Mouse (Mus musculus) hindbrain, embryonic 16.5 days (tissue): ENCODE measurements around the gene Glmp. TPM values are rescaled to one million over a fixed set of nuclear protein-coding genes. Genes with fewer than 3 reads are reported as not detected.
"Not testable (repeated sequence)": the region's sequence is repeated elsewhere in the genome, so short reads cannot be mapped to it uniquely, and the experiment has no call there.

Experiments
- ATAC-seq: fragments of 200-750 bp; cut with Nextera tagmentation; 2 replicates; pipeline ENCODE4 v1.8.0; 2017; ENCODE audit warnings: moderate TSS enrichment, moderate library complexity
- H3K27ac ChIP-seq: fragments of 300-500 bp; sonication (generic); 2 replicates; pipeline ENCODE4 v1.5.1; 2014; ENCODE audit warnings: low read depth, mild to moderate bottlenecking, control low read depth, low read length, moderate library complexity
- H3K27me3 ChIP-seq: fragments of 300-500 bp; sonication (generic); replicated peaks from 2 replicates; pipeline ENCODE4 v1.6.1; 2014; ENCODE audit warnings: low read length; ENCODE audit not compliant: control insufficient read depth, insufficient read depth
- H3K36me3 ChIP-seq: fragments of 300-500 bp; sonication (generic); 2 replicates; pipeline ENCODE4 v1.6.1; 2014; ENCODE audit warnings: mild to moderate bottlenecking, low read length, moderate library complexity, mixed read lengths; ENCODE audit not compliant: control insufficient read depth, insufficient read depth
- H3K4me1 ChIP-seq: fragments of 300-500 bp; sonication (generic); 2 replicates; pipeline ENCODE4 v1.6.1; 2014; ENCODE audit warnings: low read depth, low read length; ENCODE audit not compliant: control insufficient read depth, insufficient read depth
- H3K4me2 ChIP-seq: fragments of 300-500 bp; sonication (generic); 2 replicates; pipeline ENCODE4 v1.6.1; 2014; ENCODE audit warnings: mild to moderate bottlenecking, low read length, control low read depth, moderate library complexity
- H3K4me3 ChIP-seq: fragments of 300-500 bp; sonication (generic); 2 replicates; pipeline ENCODE4 v1.5.1; 2014; ENCODE audit warnings: mild to moderate bottlenecking, low read length, control low read depth, moderate library complexity
- H3K9ac ChIP-seq: fragments of 300-500 bp; sonication (generic); 2 replicates; pipeline ENCODE4 v1.6.1; 2014; ENCODE audit warnings: low read depth, mild to moderate bottlenecking, control low read depth, low read length, moderate library complexity
- H3K9me3 ChIP-seq: fragments of 300-500 bp; sonication (generic); 2 replicates; pipeline ENCODE4 v1.6.1; 2014; ENCODE audit warnings: mild to moderate bottlenecking, low read length, moderate library complexity; ENCODE audit not compliant: control insufficient read depth
- WGBS: fragments of 180-500 bp; shearing (Covaris S2); extraction: QIAGEN DNeasy Blood & Tissue Kit; methylation state at CpG from one replicate; pipeline ENCODE4 v1.1.7; 2014; 5-methylcytosine and 5-hydroxymethylcytosine counted together
- polyA plus RNA-seq: library from polyadenylated mRNA; unstranded; fragments of >200 nt; fragmentation: Nextera tagmentation; extraction: Ambion mirVana; gene quantifications from 2 replicates; pipeline ENCODE4 v1.2.1, GENCODE M21; 2015

Gene Glmp
- polyA plus RNA-seq, 1 experiment from 2014 or later, result 127 TPM

- H3K4me1 ChIP-seq, H3K9me3 ChIP-seq, H3K27me3 ChIP-seq, H3K4me2 ChIP-seq, H3K36me3 ChIP-seq, H3K27ac ChIP-seq, ATAC-seq, H3K4me3 ChIP-seq, H3K9ac ChIP-seq: not testable (repeated sequence)
- 77% methylated on average over 8 of the region's 10 CpGs for WGBS
Measured at GRCm38 (mm10) chr3:88288133-88288713, 36.6 kb upstream of the Glmp start.

- 41% methylated on average over 4 of the region's 4 CpGs for WGBS
- no peak for ATAC-seq
- Histone ChIP-seq H3K36me3 (no peaks in the 10 kb centered on the region), H3K4me3 (no peak overlapping the region), H3K9me3 (no peaks in the 10 kb centered on the region), H3K4me2 (no peak overlapping the region), H3K27me3 (no peaks in the 10 kb centered on the region), H3K4me1 (peaks cover 5% of the 10 kb centered on the region), H3K27ac (no peak overlapping the region), H3K9ac (no peak overlapping the region)
Measured at GRCm38 (mm10) chr3:88291970-88292369, 32.9 kb upstream of the Glmp start.

GRCm38 (mm10) chr3:88295272-88295671, 29.6 kb upstream of the Glmp start:
- peaks cover 17% of the 10 kb centered on the region for H3K4me1 ChIP-seq
- H3K27me3 ChIP-seq, ATAC-seq, H3K9ac ChIP-seq, H3K4me3 ChIP-seq, H3K9me3 ChIP-seq, H3K36me3 ChIP-seq, H3K27ac ChIP-seq, H3K4me2 ChIP-seq: not testable (repeated sequence)
- 75% methylated on average over 1 of the region's 1 CpGs for WGBS

- no peaks in the 10 kb centered on the region for H3K27me3 ChIP-seq
- no peaks in the 10 kb centered on the region for H3K9me3 ChIP-seq
- peak overlapping the region; percentile 93 for H3K27ac ChIP-seq
- H3K36me3 ChIP-seq, result peaks cover 13% of the 10 kb centered on the region
- peak overlapping the region; percentile 82 for H3K4me3 ChIP-seq
- H3K4me2 ChIP-seq, result peak overlapping the region; percentile 79
- 1% methylated on average over 12 of the region's 12 CpGs for WGBS
- ATAC-seq, result peak; percentile 5; the same call in 1 of the 2 replicates
- peaks cover 17% of the 10 kb centered on the region for H3K4me1 ChIP-seq
- peak overlapping the region; percentile 66 for H3K9ac ChIP-seq
Measured at GRCm38 (mm10) chr3:88296110-88296560, 28.7 kb upstream of the Glmp start.

GRCm38 (mm10) chr3:88296561-88297318, 28.1 kb upstream of the Glmp start, which contains the start of the genes Tsacc and Cct3:
Tsacc (minus strand) TSS chr3:88296999.
Cct3 (plus strand) TSS chr3:88297116.
- H3K27me3 ChIP-seq, result no peaks in the 10 kb centered on the region
- peaks cover 17% of the 10 kb centered on the region for H3K4me1 ChIP-seq
- WGBS, result under 1% methylated on average over 44 of the region's 44 CpGs
- H3K4me2 ChIP-seq, result peak within 1 kb of the TSS; percentile 79
- H3K9me3 ChIP-seq, result no peaks in the 10 kb centered on the region
- peaks cover 19% of the 10 kb centered on the region for H3K36me3 ChIP-seq
- H3K27ac ChIP-seq, result peak within 1 kb of the TSS; percentile 93
- H3K9ac ChIP-seq, result peak within 1 kb of the TSS; percentile 88
- peak within 1 kb of the TSS; percentile 82 for H3K4me3 ChIP-seq
- ATAC-seq, result peak; percentile 100

- Histone ChIP-seq H3K4me3 (peak overlapping the region; percentile 82), H3K4me2 (peak overlapping the region; percentile 75), H3K27ac (peak overlapping the region; percentile 93), H3K4me1 (peaks cover 17% of the 10 kb centered on the region), H3K9me3 (no peaks in the 10 kb centered on the region), H3K36me3 (peaks cover 23% of the 10 kb centered on the region), H3K27me3 (no peaks in the 10 kb centered on the region), H3K9ac (peak overlapping the region; percentile 88)
- WGBS, result under 1% methylated on average over 30 of the region's 30 CpGs
- no peak for ATAC-seq
Measured at GRCm38 (mm10) chr3:88297321-88297851, 27.4 kb upstream of the Glmp start.

- H3K4me1 ChIP-seq, result peaks cover 17% of the 10 kb centered on the region
- no peaks in the 10 kb centered on the region for H3K9me3 ChIP-seq
- no peak overlapping the region for H3K27ac ChIP-seq
- no peaks in the 10 kb centered on the region for H3K27me3 ChIP-seq
- H3K4me3 ChIP-seq, result no peak overlapping the region
- 79% methylated on average over 1 of the region's 1 CpGs for WGBS
- no peak overlapping the region for H3K4me2 ChIP-seq
- H3K36me3 ChIP-seq, result peaks cover 34% of the 10 kb centered on the region
- H3K9ac ChIP-seq, result no peak overlapping the region
- ATAC-seq, result no peak
Measured at GRCm38 (mm10) chr3:88299172-88299571, 25.7 kb upstream of the Glmp start.

- Histone ChIP-seq H3K9ac (no peak overlapping the region), H3K27ac (no peak overlapping the region), H3K27me3 (no peaks in the 10 kb centered on the region), H3K4me2 (no peak overlapping the region), H3K9me3 (no peaks in the 10 kb centered on the region), H3K36me3 (peaks cover 5% of the 10 kb centered on the region), H3K4me1 (peaks cover 12% of the 10 kb centered on the region), H3K4me3 (no peak overlapping the region)
- ATAC-seq, result no peak
- 75% methylated on average over 5 of the region's 5 CpGs for WGBS
Measured at GRCm38 (mm10) chr3:88328956-88329355, 4.1 kb downstream of the Glmp start.

- Histone ChIP-seq H3K27ac (no peak overlapping the region), H3K4me3 (no peak overlapping the region), H3K9ac (no peak overlapping the region), H3K27me3 (no peaks in the 10 kb centered on the region), H3K4me1 (peaks cover 6% of the 10 kb centered on the region), H3K9me3 (no peaks in the 10 kb centered on the region), H3K4me2 (no peak overlapping the region), H3K36me3 (peaks cover 5% of the 10 kb centered on the region)
- 25% methylated on average over 2 of the region's 2 CpGs for WGBS
- no peak for ATAC-seq
Measured at GRCm38 (mm10) chr3:88331282-88331681, 6.5 kb downstream of the Glmp start.
